Mouse (Mus musculus) left cerebral cortex, postnatal 10 days (tissue): ENCODE measurements around the gene Ankrd1. TPM values are rescaled to one million over a fixed set of nuclear protein-coding genes. Genes with fewer than 3 reads are reported as not detected.

Experiments
- DNase-seq, 2 experiments: peaks; one replicate each; pipeline ENCODE4 v3.0.0; 2021 to 2022; ENCODE audit warnings: low spot score in 2 of 2, mixed read lengths in 1 of 2; ENCODE audit errors: extremely low spot score in 1 of 2
- intact Hi-C: fragments of 180-260 bp; cut with DNase I; formaldehyde crosslinking; loops from one replicate; pipeline ENCODE4 v1.15.1; 2025
- total RNA-seq, 2 experiments: library from RNA; stranded (reverse); gene quantifications; 2 replicates each; pipeline ENCODE4 v1.2.3; 2021

Ankrd1 gene
- total RNA-seq, 2 experiments from 2014 or later, result 0.17 TPM; not detected in 1

GRCm38 (mm10) chr19:36112007-36112406, 7.9 kb downstream of the Ankrd1 start:
- peak in 1 of 2 experiments; percentile 36 for DNase-seq
- intact Hi-C loops, result no loop called here

- intact Hi-C loops, result loop anchor here (1.0 kb wide), 1 partner anchor 329 kb away; no protein-coding TSS in a partner anchor
- DNase-seq, result peak in 1 of 2 experiments; percentile 31
These were observed 8.6 kb downstream of the Ankrd1 start for GRCm38 (mm10) chr19:36111054-36111895.

- intact Hi-C loops, result no loop called here
- no peak for DNase-seq
These were observed 9.4 kb downstream of the Ankrd1 start for GRCm38 (mm10) chr19:36110465-36110864.

- DNase-seq, result no peak
- intact Hi-C loops, result no loop called here
These were observed 10.5 kb downstream of the Ankrd1 start for GRCm38 (mm10) chr19:36109318-36109944.

- no peak for DNase-seq
- intact Hi-C loops, result no loop called here
These were observed 16.0 kb downstream of the Ankrd1 start for GRCm38 (mm10) chr19:36103909-36104308.

- intact Hi-C loops, result no loop called here
- DNase-seq, result no peak
These were observed 21.0 kb downstream of the Ankrd1 start for GRCm38 (mm10) chr19:36098916-36099315.

- intact Hi-C loops, result no loop called here
- no peak for DNase-seq
These were observed 21.6 kb downstream of the Ankrd1 start for GRCm38 (mm10) chr19:36098265-36098664.

GRCm38 (mm10) chr19:36097194-36097593, 22.7 kb downstream of the Ankrd1 start:
- intact Hi-C loops, result no loop called here
- no peak for DNase-seq

GRCm38 (mm10) chr19:36090781-36091180, 29.1 kb downstream of the Ankrd1 start:
- intact Hi-C loops, result loop anchor here (5.0 kb wide), 1 partner anchor 467 kb away; no protein-coding TSS in a partner anchor
- peak in 1 of 2 experiments; percentile 17 for DNase-seq

GRCm38 (mm10) chr19:36083262-36084225, 36.4 kb downstream of the Ankrd1 start, which contains the start of gene Rpp30:
TSS of gene Rpp30 (plus strand) at chr19:36083716.
- intact Hi-C loops, result loop anchor here (1.0 kb wide), 1 partner anchor 1090 kb away; no protein-coding TSS in a partner anchor
- peak; percentile 87 to 91 for DNase-seq

GRCm38 (mm10) chr19:36082606-36083261, 37.2 kb downstream of the Ankrd1 start:
- DNase-seq, result peak; percentile 38 to 40
- intact Hi-C loops, result loop anchor here (1.0 kb wide), 1 partner anchor 1089 kb away; no protein-coding TSS in a partner anchor

- intact Hi-C loops, result loop anchor here (2.0 to 10.0 kb wide), 3 partner anchors 936 to 1398 kb away; no protein-coding TSS in a partner anchor
- no peak for DNase-seq
These were observed 56.9 kb downstream of the Ankrd1 start for GRCm38 (mm10) chr19:36062801-36063529.

Other genes starting within 250 kb of the Ankrd1 start
- gene Htr7, start 62.6 kb downstream of the Ankrd1 start, total RNA-seq, result 10 to 100 TPM; 14.1 to 16.0 TPM
- 10 to 100 TPM; 18.5 to 20.7 TPM for gene Rpp30, start 36.4 kb downstream of the Ankrd1 start, total RNA-seq
- 10 to 100 TPM in 1 of 2 experiments, 1 to 10 TPM in 1; 9.5 to 10.5 TPM for gene Pcgf5, start 228.2 kb upstream of the Ankrd1 start, total RNA-seq